Mouse (Mus musculus): ENCODE measurements around the gene Zmiz1. TPM values are rescaled to one million over a fixed set of nuclear protein-coding genes. Genes with fewer than 3 reads are reported as not detected.
A peak's percentile ranks its signal among the peaks of the same experiment; 100 is the strongest.

Gene Zmiz1
- polyA plus RNA-seq, 1 experiment from 2014 or later = 6.1 TPM

GRCm38 (mm10) chr14:25710073-25710472, 251.1 kb downstream of the Zmiz1 start:
- Histone ChIP-seq H3K27me3 (ENCODE audit: control insufficient read depth, insufficient read depth, low read depth, low read length) (no peaks in the 10 kb centered on the region), H3K36me3 (ENCODE audit: control insufficient read depth, insufficient read depth) (no peaks in the 10 kb centered on the region), H3K27ac (ENCODE audit: low read length) (peak overlapping the region; percentile 57), H3K9me3 (replicated peaks; ENCODE audit: control insufficient read depth, low read length) (no peaks in the 10 kb centered on the region), H3K9ac (ENCODE audit: low read depth, low read length) (no peak overlapping the region), H3K4me3 (ENCODE audit: low read depth, low read length) (no peak overlapping the region), H3K4me1 (ENCODE audit: control insufficient read depth, low read depth, low read length) (peaks cover 33% of the 10 kb centered on the region), H3K4me2 (ENCODE audit: low read depth, low read length) (0 out of 2 replicates have a peak overlapping the region, but pooled peaks have one; percentile 19)
- peak; percentile 61 for ATAC-seq (ENCODE audit: low read depth)
- 28% methylated on average over 4 of the region's 4 CpGs for WGBS (ENCODE audit: insufficient replicate concordance)

- Histone ChIP-seq H3K36me3 (ENCODE audit: control insufficient read depth, insufficient read depth) (no peaks in the 10 kb centered on the region), H3K27ac (ENCODE audit: low read length) (0 out of 2 replicates have a peak overlapping the region, but pooled peaks have one; percentile 7), H3K4me1 (ENCODE audit: control insufficient read depth, low read depth, low read length) (peaks cover 33% of the 10 kb centered on the region), H3K4me3 (ENCODE audit: low read depth, low read length) (no peak overlapping the region), H3K9ac (ENCODE audit: low read depth, low read length) (no peak overlapping the region), H3K4me2 (ENCODE audit: low read depth, low read length) (no peak overlapping the region), H3K27me3 (ENCODE audit: control insufficient read depth, insufficient read depth, low read depth, low read length) (no peaks in the 10 kb centered on the region), H3K9me3 (replicated peaks; ENCODE audit: control insufficient read depth, low read length) (no peaks in the 10 kb centered on the region)
- 75% methylated on average over 4 of the region's 4 CpGs for WGBS (ENCODE audit: insufficient replicate concordance)
- no peak for ATAC-seq (ENCODE audit: low read depth)
These were observed 251.7 kb downstream of the Zmiz1 start for GRCm38 (mm10) chr14:25710681-25711080.

- H3K27ac ChIP-seq (ENCODE audit: low read length) = no peak overlapping the region
- H3K27me3 ChIP-seq (ENCODE audit: control insufficient read depth, insufficient read depth, low read depth, low read length) = no peaks in the 10 kb centered on the region
- H3K9ac ChIP-seq (ENCODE audit: low read depth, low read length) = no peak overlapping the region
- no peaks in the 10 kb centered on the region for H3K36me3 ChIP-seq (ENCODE audit: control insufficient read depth, insufficient read depth)
- peak; percentile 8 for ATAC-seq (ENCODE audit: low read depth)
- H3K4me3 ChIP-seq (ENCODE audit: low read depth, low read length) = no peak overlapping the region
- no peaks in the 10 kb centered on the region for H3K9me3 ChIP-seq (replicated peaks; ENCODE audit: control insufficient read depth, low read length)
- peaks cover 33% of the 10 kb centered on the region for H3K4me1 ChIP-seq (ENCODE audit: control insufficient read depth, low read depth, low read length)
- WGBS (ENCODE audit: insufficient replicate concordance) = 53% methylated on average over 7 of the region's 7 CpGs
- H3K4me2 ChIP-seq (ENCODE audit: low read depth, low read length) = no peak overlapping the region
These were observed 252.2 kb downstream of the Zmiz1 start for GRCm38 (mm10) chr14:25711177-25711576.

- Histone ChIP-seq H3K4me2 (ENCODE audit: low read depth, low read length) (no peak overlapping the region), H3K4me3 (ENCODE audit: low read depth, low read length) (no peak overlapping the region), H3K36me3 (ENCODE audit: control insufficient read depth, insufficient read depth) (no peaks in the 10 kb centered on the region), H3K9me3 (replicated peaks; ENCODE audit: control insufficient read depth, low read length) (no peaks in the 10 kb centered on the region), H3K9ac (ENCODE audit: low read depth, low read length) (no peak overlapping the region), H3K4me1 (ENCODE audit: control insufficient read depth, low read depth, low read length) (peaks cover 33% of the 10 kb centered on the region), H3K27ac (ENCODE audit: low read length) (no peak overlapping the region), H3K27me3 (ENCODE audit: control insufficient read depth, insufficient read depth, low read depth, low read length) (no peaks in the 10 kb centered on the region)
- 57% methylated on average over 8 of the region's 8 CpGs for WGBS (ENCODE audit: insufficient replicate concordance)
- peak; percentile 33; the same call in 1 of the 2 replicates for ATAC-seq (ENCODE audit: low read depth)
These were observed 252.6 kb downstream of the Zmiz1 start for GRCm38 (mm10) chr14:25711602-25712001.

GRCm38 (mm10) chr14:25713443-25713842, 254.5 kb downstream of the Zmiz1 start:
- Histone ChIP-seq H3K9me3 (replicated peaks; ENCODE audit: control insufficient read depth, low read length) (no peaks in the 10 kb centered on the region), H3K27me3 (ENCODE audit: control insufficient read depth, insufficient read depth, low read depth, low read length) (no peaks in the 10 kb centered on the region), H3K4me3 (ENCODE audit: low read depth, low read length) (no peak overlapping the region), H3K9ac (ENCODE audit: low read depth, low read length) (no peak overlapping the region), H3K4me1 (ENCODE audit: control insufficient read depth, low read depth, low read length) (peaks cover 29% of the 10 kb centered on the region), H3K27ac (ENCODE audit: low read length) (no peak overlapping the region), H3K36me3 (ENCODE audit: control insufficient read depth, insufficient read depth) (no peaks in the 10 kb centered on the region), H3K4me2 (ENCODE audit: low read depth, low read length) (no peak overlapping the region)
- ATAC-seq (ENCODE audit: low read depth) = no peak
- WGBS (ENCODE audit: insufficient replicate concordance) = 30% methylated on average over 4 of the region's 4 CpGs

Small RNAs within 50 kb of the gene (microRNA-seq; reads per million reads assigned to microRNA genes)
- 3.2 reads per million, percentile 10 among the genes with 10 or more reads in this experiment for gene Mir3075

Other genes starting within 250 kb of the Zmiz1 start
- 20.5 and 26.0 TPM in 2 replicates for gene Ppif, start 235.0 kb downstream of the Zmiz1 start, polyA plus RNA-seq (2015; fragmentation: Nextera tagmentation; extraction: Ambion mirVana)

Data from liver, embryonic 16.5 days (tissue).